27 mouse cellular contexts compared by ENCODE assay signal in genomic region chr6:37100413-37100812, GRCm38 (mm10).
DNase-seq lines count a peak whose midpoint lies in the region; ATAC-seq lines count a peak whose summit lies in the region.
"Had no signal": no experiment of that assay in that cellular context is flagged by ENCODE, and none has a peak within 500 bp of the region (broad histone marks: within the 10 kb centered on the region; RNA-seq: fewer than 3 reads in every experiment).

No protein-coding gene starts in this region.

- H3K27ac ChIP-seq in limb, embryonic 12.5 days: peak overlapping the region; percentile 72
- no peak overlapping the region for H3K27ac ChIP-seq in limb, embryonic 10.5 days
- H3K27ac ChIP-seq in midbrain, embryonic 10.5 days (replicated peaks): no peak overlapping the region
- H3K27ac ChIP-seq: heart, embryonic 13.5 days; hindbrain, embryonic 15.5 days; liver, embryonic 12.5 days; macrophage; midbrain, embryonic 15.5 days; neural tube, embryonic 15.5 days; stomach, embryonic 15.5 days had no signal

- H3K4me3 ChIP-seq in limb, embryonic 12.5 days (replicated peaks): no peak overlapping the region
- H3K4me3 ChIP-seq in limb, embryonic 10.5 days: no peak overlapping the region
- no peak overlapping the region for H3K4me3 ChIP-seq in midbrain, embryonic 10.5 days
- H3K4me3 ChIP-seq: heart, embryonic 13.5 days; hindbrain, embryonic 15.5 days; liver, embryonic 12.5 days; midbrain, embryonic 15.5 days; neural tube, embryonic 15.5 days; stomach, embryonic 15.5 days had no signal

- DNase-seq in kidney, adult 9 months: peak; percentile 2
- DNase-seq in kidney, adult 8-10 months: no peak
- no peak for DNase-seq in limb, embryonic 10.5 days (ENCODE audit: low spot score)
- DNase-seq in gonadal fat pad, adult 2 months (ENCODE audit: low read depth): peak; percentile 82
- DNase-seq in cerebellum, adult 18-20 months: no peak
- DNase-seq in midbrain, embryonic 10.5 days (ENCODE audit: low spot score): no peak
- DNase-seq: adrenal gland, adult 2 months; adrenal gland, postnatal 36 days; cerebellum, adult 2 months; cerebellum, postnatal 25 days; heart, postnatal 10 days; layer of hippocampus, postnatal 36 days; left cerebral cortex, postnatal 4 days; liver, postnatal 0 days; retina, postnatal 1 day; right cerebral cortex, postnatal 14 days had no signal

- ATAC-seq in limb, embryonic 12.5 days (ENCODE audit: insufficient number of reproducible peaks, insufficient read depth, low FRiP score, low TSS enrichment, low read depth): no peak
- ATAC-seq: forebrain, embryonic 16.5 days; inflammation-experienced regulatory T-cells, adult 6 months; liver, embryonic 12.5 days; liver, postnatal 0 days; lung, postnatal 0 days; midbrain, embryonic 15.5 days had no signal

- H3K4me1 ChIP-seq in limb, embryonic 12.5 days (replicated peaks): peaks cover 3% of the 10 kb centered on the region; the same call in 1 of the 2 replicates
- H3K4me1 ChIP-seq in limb, embryonic 10.5 days: no peaks in the 10 kb centered on the region
- peaks cover 3% of the 10 kb centered on the region; the same call in 1 of the 2 replicates for H3K4me1 ChIP-seq in midbrain, embryonic 10.5 days
- H3K4me1 ChIP-seq: liver, embryonic 12.5 days had no signal

- peaks cover 3% of the 10 kb centered on the region; the same call in 1 of the 2 replicates for H3K27me3 ChIP-seq in limb, embryonic 12.5 days
- no peaks in the 10 kb centered on the region for H3K27me3 ChIP-seq in limb, embryonic 10.5 days (ENCODE audit: low read depth, poor library complexity, severe bottlenecking)
- H3K27me3 ChIP-seq in midbrain, embryonic 10.5 days (ENCODE audit: low read depth, poor library complexity, severe bottlenecking): no peaks in the 10 kb centered on the region
- H3K27me3 ChIP-seq: heart, embryonic 13.5 days; hindbrain, embryonic 15.5 days; liver, embryonic 12.5 days; midbrain, embryonic 15.5 days; neural tube, embryonic 15.5 days; stomach, embryonic 15.5 days had no signal

- no peak overlapping the region for H3K4me2 ChIP-seq in limb, embryonic 12.5 days
- H3K4me2 ChIP-seq: heart, embryonic 13.5 days; hindbrain, embryonic 15.5 days; liver, embryonic 12.5 days; midbrain, embryonic 15.5 days; neural tube, embryonic 15.5 days; stomach, embryonic 15.5 days had no signal

- H3K9ac ChIP-seq in limb, embryonic 12.5 days (replicated peaks): no peak overlapping the region
- H3K9ac ChIP-seq: heart, embryonic 13.5 days; hindbrain, embryonic 15.5 days; liver, embryonic 12.5 days; liver, postnatal 0 days; midbrain, embryonic 15.5 days; neural tube, embryonic 15.5 days; stomach, embryonic 15.5 days had no signal

- WGBS in limb, embryonic 12.5 days: 49% methylated on average over 5 of the region's 5 CpGs
- WGBS in limb, embryonic 10.5 days: 87% methylated on average over 5 of the region's 5 CpGs
- WGBS in midbrain, embryonic 10.5 days: 92% methylated on average over 5 of the region's 5 CpGs

- H3K36me3 ChIP-seq in limb, embryonic 12.5 days: no peaks in the 10 kb centered on the region
- no peaks in the 10 kb centered on the region for H3K36me3 ChIP-seq in limb, embryonic 10.5 days
- no peaks in the 10 kb centered on the region for H3K36me3 ChIP-seq in midbrain, embryonic 10.5 days
- H3K36me3 ChIP-seq: heart, embryonic 13.5 days; hindbrain, embryonic 15.5 days; liver, embryonic 12.5 days; midbrain, embryonic 15.5 days; neural tube, embryonic 15.5 days; stomach, embryonic 15.5 days had no signal

- no peaks in the 10 kb centered on the region for H3K9me3 ChIP-seq in limb, embryonic 12.5 days
- H3K9me3 ChIP-seq in limb, embryonic 10.5 days (replicated peaks): no peaks in the 10 kb centered on the region
- no peaks in the 10 kb centered on the region for H3K9me3 ChIP-seq in midbrain, embryonic 10.5 days (replicated peaks)
- H3K9me3 ChIP-seq: heart, embryonic 13.5 days; hindbrain, embryonic 15.5 days; liver, embryonic 12.5 days; midbrain, embryonic 15.5 days; neural tube, embryonic 15.5 days; stomach, embryonic 15.5 days had no signal

Comparison
In these comparisons a context has a peak if more than half of its experiments do, and no peak if none do; other contexts are left out.
1. DNase-seq: peak in kidney, adult 9 months (single experiment) and gonadal fat pad, adult 2 months (single experiment); none in kidney, adult 8-10 months (0 of 2), limb, embryonic 10.5 days (single experiment), cerebellum, adult 18-20 months (0 of 2) and midbrain, embryonic 10.5 days (single experiment).